Mouse (Mus musculus): Measurements from ENCODE around the gene Gm11939.
A peak's percentile ranks its signal among the peaks of the same experiment; 100 is the strongest.
"Not testable (repeated sequence)": the region's sequence is repeated elsewhere in the genome, so short reads cannot be mapped to it uniquely, and the experiment has no call there.

Gene Gm11939

DNA sequence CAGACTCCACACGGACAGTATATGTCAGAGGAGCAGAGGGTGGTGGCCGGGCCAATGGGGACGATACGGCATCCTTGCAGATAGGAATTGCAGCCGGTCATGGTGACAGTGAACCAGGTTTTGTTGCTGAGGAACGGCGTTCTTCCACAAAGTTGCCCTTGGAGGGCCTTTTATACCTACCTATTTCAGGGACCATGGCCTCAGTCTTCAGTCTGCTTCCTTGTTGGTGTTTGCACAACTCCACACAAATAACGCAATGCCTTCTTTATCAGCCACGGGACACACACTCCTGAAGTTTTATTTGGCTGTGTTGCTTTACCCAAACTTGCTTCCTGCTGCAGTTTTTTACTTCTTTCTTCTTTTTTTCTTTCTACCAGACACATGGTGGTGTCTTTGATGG, at the start of gene Gm11939:
Gm11939 (minus strand) TSS at position 101 of the 400 bp plus-strand sequence.
- DNase-seq: no peak

DNA sequence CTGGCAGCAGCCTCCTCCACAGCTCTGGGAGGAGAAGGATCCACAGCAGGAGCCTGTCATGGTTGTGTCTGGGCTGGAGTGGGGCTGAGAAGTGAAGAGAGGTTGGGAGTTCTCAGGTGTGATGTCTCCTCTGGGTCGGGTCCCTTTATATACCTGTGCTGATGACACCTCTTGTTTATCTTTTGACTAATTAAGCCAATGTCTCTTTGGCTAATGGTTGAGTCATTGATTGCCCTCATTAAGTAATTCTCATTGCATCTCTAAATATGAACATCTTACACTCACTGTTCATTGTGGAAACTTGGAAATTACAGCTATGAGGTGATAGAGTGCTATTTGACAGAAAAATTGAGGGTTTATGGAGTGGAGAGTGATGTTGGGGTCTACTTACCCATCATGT, 43.9 kb upstream of the Gm11939 start, which contains the start of gene Gm11938:
Gm11938 (minus strand) TSS at position 101 of the 400 bp plus-strand sequence.
- DNase-seq: not testable (repeated sequence)

DNA sequence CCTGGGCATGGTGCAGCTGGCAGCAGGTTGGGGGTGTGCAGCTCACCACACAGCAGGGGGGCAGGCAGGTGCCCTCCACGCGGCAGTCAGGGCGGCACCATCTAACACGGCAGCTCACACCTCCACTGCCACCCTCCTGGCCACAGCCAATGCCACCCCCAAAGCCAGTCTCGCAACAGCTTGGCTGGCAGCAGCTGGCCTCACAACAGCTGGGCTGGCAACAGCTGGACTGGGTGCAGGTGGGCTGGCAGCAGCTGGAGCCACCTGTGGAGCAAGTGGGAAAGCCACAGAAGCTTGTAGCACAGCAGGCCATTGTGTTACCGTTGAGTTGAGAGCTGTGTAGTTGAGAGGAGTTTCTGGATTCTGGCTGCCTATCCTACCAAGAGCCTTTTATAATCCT, 38.5 kb upstream of the Gm11939 start, which contains the start of gene Krtap9-3:
Krtap9-3 (minus strand) TSS at position 364 of the 400 bp plus-strand sequence.
- DNase-seq: not testable (repeated sequence)

DNA sequence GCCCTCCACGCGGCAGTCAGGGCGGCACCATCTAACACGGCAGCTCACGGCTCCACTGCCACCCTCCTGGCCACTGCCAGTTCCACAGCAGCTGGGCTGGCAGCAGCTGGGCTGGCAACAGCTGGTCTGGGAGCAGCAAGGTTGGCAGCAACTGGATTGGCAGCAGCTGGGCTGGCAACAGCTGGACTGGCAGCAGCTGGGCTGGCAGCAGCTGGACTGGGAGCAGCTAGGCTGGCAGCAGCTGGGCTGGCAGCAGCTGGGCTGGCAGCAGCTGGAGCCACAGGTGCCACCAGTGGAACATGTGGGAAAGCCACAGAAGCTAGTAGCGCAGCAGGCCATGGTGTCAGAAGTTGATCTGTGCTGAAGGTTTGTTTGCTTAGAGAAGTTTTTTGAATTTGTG, 31.7 kb upstream of the Gm11939 start, which contains the start of gene Krtap1-3:
Krtap1-3 (minus strand) TSS at position 359 of the 400 bp plus-strand sequence.
- DNase-seq: no peak

DNA sequence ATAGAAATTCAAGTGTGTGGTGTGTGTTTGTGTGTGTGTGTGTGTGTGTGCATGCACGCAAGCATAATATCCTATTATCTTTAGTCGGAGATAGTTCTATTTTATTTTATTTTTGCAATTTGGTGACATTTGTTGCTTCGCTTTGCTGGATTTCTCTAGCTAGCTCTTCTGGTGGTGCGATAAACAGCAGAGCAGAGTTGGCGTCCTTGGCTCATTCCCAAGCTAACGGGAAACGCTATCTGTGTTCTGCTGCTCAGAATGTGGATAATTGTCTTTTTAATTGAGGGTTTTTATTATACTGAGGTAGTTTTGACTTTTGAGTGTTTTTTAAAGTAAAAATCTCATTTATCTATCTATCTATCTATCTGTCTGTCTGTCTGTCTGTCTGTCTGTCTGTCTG, 25.8 kb upstream of the Gm11939 start:
- DNase-seq: no peak

DNA sequence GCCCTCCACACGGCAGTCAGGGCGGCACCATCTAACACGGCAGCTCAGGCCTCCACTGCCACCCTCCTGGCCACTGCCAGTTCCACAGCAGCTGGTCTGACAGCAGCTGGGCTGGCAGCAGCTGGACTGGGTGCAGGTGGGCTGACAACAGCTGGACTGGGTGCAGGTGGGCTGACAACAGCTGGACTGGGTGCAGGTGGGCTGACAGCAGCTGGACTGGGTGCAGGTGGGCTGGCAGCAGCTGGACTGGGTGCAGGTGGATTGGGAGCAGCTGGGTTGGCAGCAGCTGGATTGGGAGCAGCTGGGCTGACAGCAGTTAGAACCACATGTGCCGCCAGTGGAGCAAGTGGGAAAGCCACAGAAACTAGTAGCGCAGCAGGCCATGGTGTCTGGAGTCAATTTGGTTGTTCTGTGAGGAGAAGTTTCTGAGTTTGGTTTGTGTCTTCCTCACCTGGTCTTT, 24.0 kb upstream of the Gm11939 start, which contains the start of gene Krtap1-4:
Krtap1-4 (minus strand) TSS at position 410 of the 460 bp plus-strand sequence.
- DNase-seq: no peak

DNA sequence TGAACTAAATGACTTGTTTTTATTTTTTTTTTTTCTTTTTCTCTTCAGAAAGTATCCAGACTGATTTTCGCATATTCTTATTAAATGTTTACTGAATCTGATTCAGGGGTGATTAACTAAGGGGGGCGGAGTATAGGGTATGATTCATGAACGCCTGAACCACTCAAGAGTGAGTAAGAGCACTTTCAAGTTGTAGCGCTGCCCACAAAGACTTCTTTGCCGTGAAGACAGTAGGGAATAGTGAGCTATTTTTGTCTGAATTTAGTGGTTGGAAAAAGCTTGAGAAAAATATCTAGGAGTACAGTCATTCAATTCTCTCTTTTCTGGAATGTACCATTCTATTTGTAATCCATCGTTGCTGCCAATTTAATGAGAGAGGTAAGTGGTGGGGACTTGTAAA, 22.3 kb upstream of the Gm11939 start:
- no peak for DNase-seq

DNA sequence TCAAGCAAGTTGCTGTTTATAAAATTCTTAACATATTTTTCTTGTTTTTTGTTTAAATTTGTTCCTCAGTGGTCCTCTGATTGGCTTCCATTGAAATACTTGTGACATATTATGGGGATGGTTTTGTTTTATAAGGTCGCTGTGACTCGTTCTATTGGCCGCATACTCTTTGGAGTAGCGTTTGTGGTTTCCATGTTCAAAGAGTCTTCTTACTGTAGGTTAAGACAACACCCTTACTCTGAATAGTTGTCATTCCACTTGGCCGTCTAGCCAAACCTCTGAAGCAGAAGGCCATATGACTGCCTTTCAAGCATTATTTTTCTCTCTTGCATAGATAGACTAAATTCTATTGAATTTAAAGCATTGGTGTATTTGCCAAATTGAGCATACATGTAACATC, 21.8 kb upstream of the Gm11939 start:
- DNase-seq: no peak

DNA sequence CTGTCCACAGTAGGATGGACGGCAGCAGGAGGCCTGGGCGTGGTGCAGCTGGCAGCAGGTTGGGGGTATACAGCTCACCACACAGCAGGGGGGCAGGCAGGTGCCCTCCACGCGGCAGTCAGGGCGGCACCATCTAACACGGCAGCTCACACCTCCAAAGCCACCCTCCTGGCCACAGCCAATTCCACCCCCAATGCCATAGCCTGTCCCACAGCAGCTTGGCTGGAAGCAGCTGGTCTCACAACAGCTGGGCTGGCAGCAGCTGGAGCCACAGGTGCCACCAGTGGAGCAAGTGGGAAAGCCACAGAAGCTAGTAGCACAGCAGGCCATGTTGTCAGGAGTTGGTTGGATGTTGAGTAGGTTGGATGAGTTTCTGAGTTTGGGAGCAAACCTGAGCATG, 21.4 kb upstream of the Gm11939 start, which contains the start of gene Krtap1-5:
Krtap1-5 (minus strand) TSS at position 381 of the 400 bp plus-strand sequence.
- no peak for DNase-seq

DNA sequence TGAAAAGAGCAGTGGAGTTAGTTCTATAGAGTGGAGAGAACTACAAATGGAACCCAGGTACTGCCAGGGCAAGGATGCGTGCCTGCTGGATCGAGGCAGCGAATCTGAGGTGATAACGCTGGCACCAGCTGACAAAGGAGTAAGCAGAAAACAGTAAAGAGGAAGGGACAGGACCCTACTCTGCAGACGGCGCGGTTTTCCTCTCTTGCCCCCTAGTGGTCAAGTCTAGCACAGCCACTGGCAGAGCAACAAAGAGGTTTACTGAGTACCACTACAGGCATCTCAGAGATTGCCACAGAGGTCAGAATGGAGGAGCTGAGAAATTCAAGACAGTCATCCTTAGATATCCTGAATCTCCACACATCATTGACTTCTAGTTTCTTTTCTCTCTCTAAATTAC, 14.8 kb upstream of the Gm11939 start:
- peak; percentile 60 to 67 for DNase-seq

DNA sequence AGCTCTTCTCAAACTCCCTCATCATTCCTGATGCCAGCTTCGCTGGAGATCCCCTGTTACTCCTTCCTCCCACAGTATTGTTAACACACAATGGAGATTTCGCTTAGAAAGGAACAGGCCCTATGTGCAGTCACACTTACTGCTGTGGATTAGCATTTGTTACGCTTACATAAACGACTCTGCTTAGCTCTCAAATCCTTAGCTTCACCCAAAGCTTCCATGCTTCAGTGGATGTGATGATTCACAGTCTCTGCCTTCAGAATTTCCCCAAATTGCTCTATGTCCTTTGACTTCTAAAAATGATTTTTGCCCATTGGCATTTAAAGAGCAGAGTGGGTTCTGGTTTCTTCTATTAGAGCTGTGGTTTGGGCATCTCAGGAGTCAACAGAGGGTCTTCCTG, 13.9 kb upstream of the Gm11939 start:
- no peak for DNase-seq

DNA sequence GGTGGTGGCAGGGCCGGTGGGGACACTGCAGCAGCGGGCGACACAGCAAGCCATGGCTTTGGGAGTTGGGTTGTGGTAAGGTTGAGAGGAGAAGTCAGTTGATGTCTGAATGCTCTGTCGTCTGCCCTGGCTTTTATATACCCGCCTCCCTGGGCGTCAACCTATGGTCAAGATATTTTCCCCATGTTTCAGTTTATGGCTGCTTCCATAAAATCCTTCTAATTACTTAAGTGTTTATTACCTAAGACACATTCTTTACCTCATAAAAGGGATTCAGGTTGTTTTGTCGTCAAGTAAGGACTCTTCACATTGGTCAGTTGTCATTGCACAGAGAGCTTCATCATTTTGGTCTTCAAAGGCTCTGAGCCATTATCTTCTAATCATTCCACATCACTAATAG, 7.3 kb upstream of the Gm11939 start, which contains the start of gene Krtap3-1:
Krtap3-1 (minus strand) TSS at position 101 of the 400 bp plus-strand sequence.
- no peak for DNase-seq

DNA sequence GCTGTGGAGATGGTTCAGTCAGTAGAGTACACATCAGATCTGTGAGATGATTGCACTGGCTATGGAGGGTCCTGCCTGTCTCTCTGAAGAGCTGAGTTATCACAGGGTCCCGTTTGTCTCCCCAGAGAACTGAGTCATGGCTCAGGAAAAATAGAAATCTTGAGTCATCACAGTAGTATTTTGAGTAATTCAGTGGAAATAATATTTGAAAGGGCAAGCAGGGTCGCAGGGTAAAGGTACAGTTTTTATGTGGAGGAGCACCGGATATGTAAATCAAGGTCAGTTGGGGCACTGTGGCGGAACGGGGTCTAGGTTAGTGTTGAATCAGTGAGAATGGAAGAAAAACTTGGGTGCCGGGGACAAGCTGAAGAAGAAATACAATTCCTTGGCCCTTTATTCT, 3.3 kb upstream of the Gm11939 start:
- DNase-seq: no peak

DNA sequence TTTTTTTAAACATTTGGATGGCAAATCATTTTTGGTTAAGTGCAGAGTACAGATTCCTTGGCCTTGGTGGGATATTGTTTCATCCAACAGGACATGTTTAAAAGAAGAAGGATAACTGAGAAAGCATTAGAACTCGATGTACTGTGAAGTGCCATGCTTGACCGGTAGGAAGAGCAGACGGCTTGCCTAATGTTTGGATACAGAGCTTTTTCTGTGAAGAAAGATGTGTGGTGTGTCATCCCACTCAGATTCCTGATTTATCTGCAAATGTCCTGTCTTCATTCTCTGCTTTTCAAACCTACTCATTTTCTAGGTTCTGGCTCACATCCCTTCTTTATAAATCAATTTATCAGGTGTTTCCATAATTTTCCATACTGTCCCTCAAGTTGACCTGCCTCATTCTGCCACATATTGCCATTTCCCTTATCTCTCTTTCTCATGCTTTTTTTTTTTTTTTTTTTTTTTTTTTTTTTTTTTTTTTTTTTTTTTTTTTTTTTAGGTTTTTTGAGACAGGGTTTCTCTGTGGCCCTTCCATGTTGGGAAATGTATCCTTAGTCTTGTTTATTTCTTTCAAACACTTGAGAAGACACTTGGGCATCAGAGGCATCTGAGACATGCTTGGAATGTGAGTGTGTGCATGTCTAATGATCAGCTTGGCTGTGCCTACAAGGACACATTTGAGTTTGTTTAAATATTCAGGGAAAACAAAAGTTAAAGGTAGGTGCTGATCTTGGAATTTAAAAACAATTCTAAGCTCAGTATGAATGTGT, 1.1 kb downstream of the Gm11939 start:
- DNase-seq: no peak

DNA sequence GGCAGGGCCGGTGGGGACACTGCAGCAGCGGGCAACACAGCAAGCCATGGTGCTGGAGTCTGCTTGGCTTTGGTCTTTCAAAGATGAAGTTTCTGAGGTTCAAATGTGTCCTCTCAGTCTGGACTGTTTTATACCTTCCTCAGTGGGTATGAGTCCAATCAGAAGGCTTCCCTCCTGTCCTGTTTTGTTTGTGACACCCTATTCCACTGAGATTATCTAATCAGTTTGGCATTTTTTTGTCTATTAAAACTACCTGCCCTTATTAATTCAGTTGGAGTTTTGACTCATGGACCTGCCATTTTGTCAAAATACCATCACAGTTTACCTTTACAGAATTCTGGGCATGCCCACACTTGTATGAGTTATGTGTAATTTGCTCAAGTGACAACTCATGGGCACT, 2.5 kb downstream of the Gm11939 start, which contains the start of gene Krtap3-2:
Krtap3-2 (minus strand) TSS at position 101 of the 400 bp plus-strand sequence.
- DNase-seq: no peak

DNA sequence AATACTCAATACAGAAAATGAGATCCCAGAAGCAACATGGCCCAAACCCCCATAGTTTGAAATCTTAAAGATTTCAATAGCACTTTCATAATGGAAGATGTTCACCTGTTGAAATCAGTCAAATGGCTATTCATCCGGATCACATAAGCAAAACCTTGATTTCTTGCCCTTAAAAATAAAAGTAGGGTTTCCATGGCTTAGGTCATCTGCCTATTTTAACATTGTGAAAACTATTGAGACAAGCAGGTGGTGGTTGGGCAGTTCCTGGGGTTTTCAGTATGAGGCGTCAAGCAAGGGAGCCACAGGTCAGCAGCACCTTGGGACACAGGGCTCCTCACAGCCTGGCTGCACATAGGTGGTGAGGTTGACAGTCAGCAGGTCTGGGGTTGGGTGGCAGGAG, 3.1 kb downstream of the Gm11939 start:
- DNase-seq: no peak

DNA sequence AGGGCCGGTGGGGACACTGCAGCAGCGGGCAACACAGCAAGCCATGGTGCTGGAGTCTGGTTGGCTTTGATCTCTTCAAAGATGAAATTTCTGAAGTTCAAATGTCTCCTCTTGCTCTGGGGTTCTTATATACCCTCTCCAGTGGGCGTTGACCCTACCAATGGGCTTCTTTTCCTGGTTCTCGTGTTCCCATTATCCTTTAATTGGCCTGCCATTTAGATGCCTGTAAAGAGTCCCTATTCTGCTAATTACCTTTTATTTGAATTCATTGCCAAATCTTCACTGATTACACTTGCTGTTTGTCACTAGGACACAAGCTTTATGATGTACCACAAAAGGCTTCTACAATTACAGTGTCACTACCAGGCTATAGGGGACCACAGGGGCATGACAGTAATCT, 8.5 kb downstream of the Gm11939 start, which contains the start of gene Krtap3-3:
Krtap3-3 (minus strand) TSS at position 101 of the 400 bp plus-strand sequence.
- no peak for DNase-seq

DNA sequence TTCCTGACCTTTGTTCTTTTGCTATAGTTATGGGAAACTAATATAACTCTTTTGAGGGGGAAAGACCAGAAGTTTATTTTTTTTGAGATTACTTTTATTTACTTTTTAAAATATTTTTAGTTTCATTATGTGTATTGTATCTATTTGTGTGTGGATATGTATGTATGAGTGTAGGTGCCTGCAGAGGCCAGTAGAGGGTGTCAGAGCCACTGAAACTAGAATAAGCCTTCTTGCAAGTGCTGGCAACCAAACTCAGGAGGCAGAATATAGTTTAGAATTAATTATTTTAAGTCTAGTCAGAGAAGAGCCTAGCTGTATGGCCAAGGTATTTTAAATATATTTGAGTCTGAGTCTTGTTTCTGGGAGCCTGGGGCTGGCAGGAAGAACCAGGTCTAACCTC, 11.4 kb downstream of the Gm11939 start:
- DNase-seq: no peak

DNA sequence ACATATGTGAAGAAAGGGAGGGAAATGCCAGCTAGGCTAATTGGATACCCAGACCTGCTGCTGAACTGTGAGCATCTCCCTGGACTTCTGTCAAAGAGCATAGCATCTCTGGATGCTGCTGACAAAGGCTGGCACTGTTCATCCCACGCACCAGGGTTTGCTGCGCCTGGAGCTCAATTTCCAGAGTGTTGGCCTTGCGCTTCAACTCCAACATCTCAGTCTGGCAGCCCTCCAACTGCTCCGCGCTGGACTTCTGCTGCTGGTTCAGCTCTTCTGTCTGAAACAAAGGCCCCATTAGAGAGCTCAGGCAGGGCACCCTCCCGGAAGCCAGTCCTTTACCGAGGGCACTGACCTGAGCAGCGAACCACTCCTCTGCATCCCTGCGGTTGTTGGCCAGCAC, 19.5 kb downstream of the Gm11939 start:
- DNase-seq: no peak

DNA sequence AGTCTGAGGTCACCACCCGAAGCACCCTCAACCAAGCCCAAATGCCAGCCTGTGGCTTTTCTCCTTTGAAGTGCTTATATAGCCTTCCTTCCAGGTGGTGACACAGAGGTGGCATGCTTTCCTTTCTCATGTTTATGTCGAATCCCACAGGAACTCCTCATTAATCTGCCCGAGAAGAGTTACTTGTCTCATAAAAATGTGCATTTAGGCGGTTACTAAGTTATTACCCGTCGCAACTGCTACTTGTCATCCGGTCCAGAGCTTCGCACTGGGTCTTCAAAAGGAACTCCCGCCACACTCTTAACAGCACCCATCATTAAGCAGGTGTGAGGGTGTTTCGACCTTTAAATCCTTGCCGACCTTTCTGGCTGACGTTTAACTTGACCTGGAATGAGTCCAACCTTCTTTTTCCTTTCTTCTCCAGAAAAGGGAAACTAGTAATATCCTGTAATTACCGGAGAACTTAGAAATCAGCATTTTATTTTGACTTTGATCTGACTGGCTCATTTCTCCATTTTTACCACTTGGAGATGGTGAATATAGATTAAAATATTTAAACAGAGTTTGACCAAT, 37.9 kb downstream of the Gm11939 start, which contains the start of gene Krt39:
Krt39 (minus strand) TSS at position 51 of the 573 bp plus-strand sequence.
- DNase-seq: no peak

DNA sequence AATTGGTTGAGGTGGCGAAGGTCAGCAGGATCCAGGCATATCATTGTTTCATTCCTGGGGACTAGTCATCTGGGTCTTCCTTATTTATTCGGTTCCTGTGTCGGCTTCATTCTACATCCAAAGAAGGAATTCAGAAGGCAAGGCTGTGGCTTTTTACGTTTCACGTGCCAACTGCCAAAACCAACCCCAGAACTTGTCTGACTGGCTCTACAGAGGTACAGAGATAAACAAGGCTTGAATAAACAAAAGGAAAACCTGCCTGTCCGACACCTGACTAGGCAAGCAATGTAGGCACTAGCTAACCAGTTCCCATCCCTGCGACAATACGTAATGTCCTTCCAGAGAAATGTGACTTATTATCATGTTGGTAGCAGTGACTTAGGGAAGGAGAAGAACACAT, 45.2 kb downstream of the Gm11939 start:
- DNase-seq: no peak

Data from B cell, adult 2 months (primary cell).